Mouse (Mus musculus): ENCODE measurements at regions not wholly inside any gene's neighbourhood (a gene's known extent, or its start where the extent isn't known, plus 50 kb on each side); places are given as distances from the start of the nearest gene placed in this dataset.

DNA sequence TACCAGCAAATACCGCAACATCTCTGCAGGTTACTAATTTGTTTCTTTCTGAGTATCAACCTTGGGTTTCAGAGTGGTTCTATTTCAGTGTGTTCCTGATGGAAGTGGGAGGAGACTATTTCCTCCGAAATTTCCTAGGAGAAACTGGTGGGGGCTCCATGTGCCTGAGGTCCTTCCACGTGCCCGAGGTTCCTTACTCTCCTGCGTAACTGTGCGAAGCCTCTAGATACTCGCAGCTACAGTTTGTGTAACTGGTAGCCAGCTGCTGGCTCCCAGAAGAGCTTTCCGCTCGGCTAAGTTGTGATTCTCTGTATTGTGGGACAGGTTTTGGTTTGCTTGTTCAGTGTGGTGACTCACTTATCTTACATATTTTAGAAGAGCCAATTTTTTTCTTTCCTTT is 184.3 kb upstream of the Tmem45b start:
- TF ChIP-seq EP300 (IDR thresholded peaks at IDR 0.05; ENCODE audit: low read depth), result no peak
- TF ChIP-seq CTCF (IDR thresholded peaks at IDR 0.05; ENCODE audit: low read depth), result no peak
